Mouse (Mus musculus) limb, embryonic 14.5 days (tissue): ENCODE measurements around the gene Rnf11. TPM values are rescaled to one million over a fixed set of nuclear protein-coding genes. Genes with fewer than 3 reads are reported as not detected.

Experiments used
- ATAC-seq: fragments of 200-750 bp; cut with Nextera tagmentation; 2 replicates; pipeline ENCODE4 v1.8.0; 2017; ENCODE audit warnings: low read depth, moderate number of reproducible peaks, moderate TSS enrichment; ENCODE audit not compliant: low FRiP score
- DNase-seq: peaks from one replicate; pipeline ENCODE4 v3.0.0-alpha.2; 2015; ENCODE audit warnings: low spot score
- H3K27ac ChIP-seq: fragments of 300-500 bp; sonication (generic); replicated peaks from 2 replicates; pipeline ENCODE4 v1.5.1; 2014; ENCODE audit warnings: low read depth, mild to moderate bottlenecking, low read length, moderate library complexity, mixed read lengths
- H3K27me3 ChIP-seq: fragments of 300-500 bp; sonication (generic); 2 replicates; pipeline ENCODE4 v1.6.1; 2014; ENCODE audit warnings: low read length, mixed read lengths; ENCODE audit not compliant: control insufficient read depth, insufficient read depth
- H3K36me3 ChIP-seq: fragments of 300-500 bp; sonication (generic); 2 replicates; pipeline ENCODE4 v1.6.1; 2014; ENCODE audit warnings: mild to moderate bottlenecking, low read length, moderate library complexity, mixed read lengths; ENCODE audit not compliant: control insufficient read depth, insufficient read depth
- H3K4me1 ChIP-seq: fragments of 300-500 bp; sonication (generic); 2 replicates; pipeline ENCODE4 v1.6.1; 2014; ENCODE audit warnings: antibody characterized with exemption, low read length, mixed read lengths; ENCODE audit not compliant: control insufficient read depth, insufficient read depth
- H3K4me2 ChIP-seq: fragments of 300-500 bp; sonication (generic); replicated peaks from 2 replicates; pipeline ENCODE4 v1.6.1; 2014; ENCODE audit warnings: low read depth, mild to moderate bottlenecking, low read length, moderate library complexity; ENCODE audit not compliant: severe bottlenecking
- H3K4me3 ChIP-seq: fragments of 300-500 bp; sonication (generic); replicated peaks from 2 replicates; pipeline ENCODE4 v1.5.1; 2014; ENCODE audit warnings: low read length
- H3K9ac ChIP-seq: fragments of 300-500 bp; sonication (generic); 2 replicates; pipeline ENCODE4 v1.6.1; 2014; ENCODE audit warnings: mild to moderate bottlenecking, low read depth, low read length, moderate library complexity; ENCODE audit not compliant: severe bottlenecking
- H3K9me3 ChIP-seq: fragments of 300-500 bp; sonication (generic); 2 replicates; pipeline ENCODE4 v1.6.1; 2016; ENCODE audit warnings: low read length; ENCODE audit not compliant: control insufficient read depth
- POLR2A ChIP-seq: fragments of 200-500 bp; IDR thresholded peaks from 2 replicates; pipeline ENCODE4 v1.8.0; 2012; ENCODE audit warnings: inconsistent platforms, mild to moderate bottlenecking, moderate library complexity, borderline replicate concordance; ENCODE audit not compliant: insufficient read depth, insufficient read length; ENCODE audit errors: extremely low read depth
- WGBS: fragments of 180-500 bp; shearing (Covaris S2); extraction: QIAGEN DNeasy Blood & Tissue Kit; methylation state at CpG from one replicate; pipeline ENCODE4 v1.1.7; 2014; 5-methylcytosine and 5-hydroxymethylcytosine counted together
- polyA plus RNA-seq, 2 experiments: library from polyadenylated mRNA; depleted of rRNA in 1 of 2; stranded (reverse) in 1 of 2; unstranded in 1 of 2; fragments of >200 nt; fragmentation: Nextera tagmentation in 1 of 2; extraction: Ambion mirVana in 1 of 2; gene quantifications; 2 replicates each; pipeline versions ENCODE4 v1.2.1 to v1.2.3; 2012 to 2014

The Rnf11 gene
- polyA plus RNA-seq, 2 experiments, result 43.6 to 71.7 TPM

DNA sequence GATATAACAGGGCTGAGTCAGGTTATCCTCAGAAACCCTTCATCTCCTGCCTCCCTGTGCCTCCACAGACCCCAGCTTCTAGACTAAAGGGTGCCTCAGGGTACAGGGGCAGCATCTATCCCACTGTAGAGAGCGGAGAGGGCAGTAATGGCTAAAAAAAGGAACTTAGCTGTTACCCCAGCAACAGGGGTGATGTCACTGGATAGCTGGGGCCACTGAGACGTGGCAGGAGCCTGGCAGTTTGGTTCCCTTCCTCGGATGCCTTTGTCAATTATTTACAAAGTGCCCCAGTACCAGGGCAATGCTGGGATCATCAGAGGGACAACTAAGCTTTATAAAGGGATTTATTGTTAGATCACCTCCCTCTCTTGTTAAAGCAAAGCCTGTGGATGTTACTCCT, 65.5 kb downstream of the Rnf11 start:
- H3K36me3 ChIP-seq, result no peaks in the 10 kb centered on the region
- no peaks in the 10 kb centered on the region for H3K27me3 ChIP-seq
- no peak overlapping the region for H3K4me3 ChIP-seq
- ATAC-seq, result no peak
- no peak overlapping the region for H3K4me2 ChIP-seq
- DNase-seq, result no peak
- no peak overlapping the region for H3K9ac ChIP-seq
- TF ChIP-seq POLR2A, result no peak
- no peaks in the 10 kb centered on the region for H3K9me3 ChIP-seq
- no peak overlapping the region for H3K27ac ChIP-seq
- 43% methylated on average over 3 of the region's 3 CpGs for WGBS
- no peaks in the 10 kb centered on the region for H3K4me1 ChIP-seq

- H3K27me3 ChIP-seq, result no peaks in the 10 kb centered on the region
- no peak overlapping the region for H3K9ac ChIP-seq
- ATAC-seq (no peak), DNase-seq (no peak)
- 78% methylated on average over 1 of the region's 1 CpGs for WGBS
- H3K9me3 ChIP-seq, result no peaks in the 10 kb centered on the region
- H3K36me3 ChIP-seq, result no peaks in the 10 kb centered on the region
- H3K27ac ChIP-seq, result no peak overlapping the region
- no peak overlapping the region for H3K4me3 ChIP-seq
- H3K4me2 ChIP-seq, result no peak overlapping the region
- no peaks in the 10 kb centered on the region for H3K4me1 ChIP-seq
- TF ChIP-seq POLR2A, result no peak
Observed at GRCm38 (mm10) chr4:109417998-109418397, 66.5 kb downstream of the Rnf11 start.

- no peak overlapping the region for H3K4me2 ChIP-seq
- H3K9me3 ChIP-seq, result no peaks in the 10 kb centered on the region
- no peaks in the 10 kb centered on the region for H3K36me3 ChIP-seq
- no peak for TF ChIP-seq POLR2A
- H3K4me1 ChIP-seq, result peaks cover 5% of the 10 kb centered on the region
- no peak overlapping the region for H3K9ac ChIP-seq
- no peak overlapping the region for H3K27ac ChIP-seq
- H3K27me3 ChIP-seq, result no peaks in the 10 kb centered on the region
- ATAC-seq, result no peak
- no peak overlapping the region for H3K4me3 ChIP-seq
- WGBS, result 86% methylated on average over 5 of the region's 5 CpGs
- no peak for DNase-seq
Observed at GRCm38 (mm10) chr4:109412233-109412632, 72.3 kb downstream of the Rnf11 start.

- H3K4me1 ChIP-seq, result peaks cover 7% of the 10 kb centered on the region
- TF ChIP-seq POLR2A, result no peak
- H3K4me3 ChIP-seq, result no peak overlapping the region
- no peak for ATAC-seq
- H3K4me2 ChIP-seq, result no peak overlapping the region
- H3K27me3 ChIP-seq, result no peaks in the 10 kb centered on the region
- 83% methylated on average over 6 of the region's 6 CpGs for WGBS
- H3K9ac ChIP-seq, result no peak overlapping the region
- no peak for DNase-seq
- no peaks in the 10 kb centered on the region for H3K36me3 ChIP-seq
- no peak overlapping the region for H3K27ac ChIP-seq
- H3K9me3 ChIP-seq, result no peaks in the 10 kb centered on the region
Observed at GRCm38 (mm10) chr4:109411377-109411967, 73.1 kb downstream of the Rnf11 start.

- no peak overlapping the region for H3K4me2 ChIP-seq
- TF ChIP-seq POLR2A, result no peak
- no peak overlapping the region for H3K9ac ChIP-seq
- no peaks in the 10 kb centered on the region for H3K36me3 ChIP-seq
- peaks cover 12% of the 10 kb centered on the region for H3K4me1 ChIP-seq
- WGBS, result 69% methylated on average over 8 of the region's 9 CpGs
- H3K27me3 ChIP-seq, result no peaks in the 10 kb centered on the region
- DNase-seq, result no peak
- no peak for ATAC-seq
- H3K9me3 ChIP-seq, result no peaks in the 10 kb centered on the region
- H3K4me3 ChIP-seq, result no peak overlapping the region
- H3K27ac ChIP-seq, result no peak overlapping the region
Observed at GRCm38 (mm10) chr4:109410681-109411376, 73.7 kb downstream of the Rnf11 start.
